Mouse (Mus musculus): Measurements from ENCODE around the gene Slc25a21. TPM values are rescaled to one million over a fixed set of nuclear protein-coding genes. Genes with fewer than 3 reads are reported as not detected.

Gene Slc25a21
- polyA plus RNA-seq, 1 experiment from 2014 or later = 40.5 TPM

DNA sequence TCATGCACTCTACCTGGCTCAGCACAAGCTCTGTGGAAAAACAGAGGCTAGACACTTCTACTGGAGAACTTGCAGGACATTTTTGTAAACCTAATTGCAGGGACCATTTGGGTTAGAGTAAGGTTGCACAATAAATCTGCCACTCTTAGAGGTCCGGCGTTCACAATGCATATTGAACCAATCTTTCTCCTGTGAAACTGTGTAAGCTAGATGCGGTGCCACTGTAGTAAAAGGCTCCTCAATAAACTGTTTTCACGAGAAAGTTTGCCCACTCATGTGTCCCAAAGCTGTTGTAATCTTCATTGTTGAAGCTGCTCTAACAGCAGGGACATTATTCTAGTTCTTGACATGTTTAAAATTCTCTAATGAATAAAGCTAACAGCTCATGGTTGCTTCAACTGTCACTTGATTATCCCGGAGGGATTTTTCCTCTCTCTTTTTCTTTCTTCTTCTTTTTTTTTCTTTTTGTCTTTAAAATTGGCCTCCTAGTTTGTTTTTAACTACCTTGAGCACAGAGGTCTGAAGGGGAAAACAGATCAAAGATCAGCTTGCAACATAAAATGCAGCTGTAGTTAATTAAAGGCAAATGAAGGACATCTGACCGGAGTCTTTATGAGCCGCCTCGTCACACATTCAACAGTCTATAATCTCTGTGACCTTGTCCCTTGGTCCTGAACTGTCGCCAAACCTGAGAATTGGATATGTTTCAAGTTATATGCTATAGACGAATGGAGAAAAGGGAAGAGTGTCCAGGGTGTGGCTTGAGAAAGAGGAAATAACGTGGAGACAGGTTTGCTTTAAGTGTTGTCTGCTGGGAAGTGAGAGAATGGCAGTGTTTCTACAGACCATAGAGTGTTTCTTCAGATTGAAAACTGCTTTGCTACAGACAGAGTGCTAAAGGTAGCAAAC, 245.3 kb downstream of the Slc25a21 start:
- 70% methylated on average over 11 of the region's 11 CpGs for WGBS
- DNase-seq (ENCODE audit: low spot score) = no peak
- Histone ChIP-seq H3K4me3 (ENCODE audit: low read depth, low read length) (no peak overlapping the region), H3K4me1 (replicated peaks; ENCODE audit: control insufficient read depth, insufficient read depth, low read length) (no peaks in the 10 kb centered on the region), H3K9me3 (ENCODE audit: control insufficient read depth, low read length) (no peaks in the 10 kb centered on the region), H3K4me2 (no peak overlapping the region), H3K36me3 (ENCODE audit: control insufficient read depth, insufficient read depth, low read length) (no peaks in the 10 kb centered on the region), H3K27me3 (replicated peaks; ENCODE audit: control insufficient read depth, insufficient read depth, low read length) (no peaks in the 10 kb centered on the region), H3K9ac (ENCODE audit: low read depth, low read length) (no peak overlapping the region), H3K27ac (ENCODE audit: low read depth, low read length) (no peak overlapping the region)
- ATAC-seq (replicated peaks; ENCODE audit: low FRiP score) = no peak

DNA sequence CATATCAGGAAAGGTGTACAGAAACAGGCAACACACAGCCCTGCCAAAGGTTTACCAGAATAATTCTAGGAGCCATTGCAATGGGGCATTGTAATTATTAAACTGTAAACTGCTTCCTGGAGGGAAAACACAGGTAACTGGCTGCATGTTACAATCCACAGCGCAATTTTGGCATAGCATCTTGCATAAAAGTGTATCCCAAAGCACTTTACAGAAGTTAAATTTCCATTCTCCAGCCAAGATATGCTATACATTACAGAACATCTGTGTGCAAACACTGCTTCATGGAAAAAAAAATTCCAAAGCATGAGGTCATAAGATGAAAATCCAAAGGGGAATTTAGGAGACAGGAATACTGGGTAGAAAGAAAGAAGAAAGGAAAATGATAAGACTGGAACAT, 253.0 kb downstream of the Slc25a21 start:
- no peak overlapping the region for H3K27ac ChIP-seq (ENCODE audit: low read depth, low read length)
- H3K4me1 ChIP-seq (replicated peaks; ENCODE audit: control insufficient read depth, insufficient read depth, low read length) = no peaks in the 10 kb centered on the region
- ATAC-seq (replicated peaks; ENCODE audit: low FRiP score) (no peak), DNase-seq (ENCODE audit: low spot score) (no peak)
- no peaks in the 10 kb centered on the region for H3K27me3 ChIP-seq (replicated peaks; ENCODE audit: control insufficient read depth, insufficient read depth, low read length)
- H3K4me2 ChIP-seq = no peak overlapping the region
- 78% methylated on average over 1 of the region's 1 CpGs for WGBS
- no peak overlapping the region for H3K9ac ChIP-seq (ENCODE audit: low read depth, low read length)
- H3K36me3 ChIP-seq (ENCODE audit: control insufficient read depth, insufficient read depth, low read length) = no peaks in the 10 kb centered on the region
- no peak overlapping the region for H3K4me3 ChIP-seq (ENCODE audit: low read depth, low read length)
- no peaks in the 10 kb centered on the region for H3K9me3 ChIP-seq (ENCODE audit: control insufficient read depth, low read length)

DNA sequence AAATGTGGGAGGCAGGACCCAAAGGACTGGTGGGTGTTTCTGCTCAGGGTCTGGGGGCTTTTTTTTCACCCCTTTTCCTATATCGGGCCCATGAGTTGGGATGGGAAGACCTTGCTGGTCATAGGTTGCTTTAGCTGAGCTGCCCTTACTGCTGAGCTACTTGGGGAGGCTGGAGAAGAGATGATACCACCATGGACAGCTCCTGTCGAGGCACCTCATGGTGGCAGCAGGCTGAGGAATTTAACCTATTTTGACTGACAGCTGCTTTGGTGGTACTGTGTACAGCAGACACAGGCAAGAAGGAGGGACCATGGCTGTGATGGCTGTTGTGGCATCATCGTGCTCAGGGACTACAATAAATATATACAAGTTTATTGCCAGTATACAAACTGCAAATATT, 256.4 kb downstream of the Slc25a21 start:
- Histone ChIP-seq H3K4me1 (replicated peaks; ENCODE audit: control insufficient read depth, insufficient read depth, low read length) (no peaks in the 10 kb centered on the region), H3K4me3 (ENCODE audit: low read depth, low read length) (no peak overlapping the region), H3K36me3 (ENCODE audit: control insufficient read depth, insufficient read depth, low read length) (no peaks in the 10 kb centered on the region), H3K27me3 (replicated peaks; ENCODE audit: control insufficient read depth, insufficient read depth, low read length) (no peaks in the 10 kb centered on the region), H3K27ac (ENCODE audit: low read depth, low read length) (no peak overlapping the region), H3K9me3 (ENCODE audit: control insufficient read depth, low read length) (no peaks in the 10 kb centered on the region), H3K4me2 (no peak overlapping the region), H3K9ac (ENCODE audit: low read depth, low read length) (no peak overlapping the region)
- DNase-seq (ENCODE audit: low spot score) (no peak), ATAC-seq (replicated peaks; ENCODE audit: low FRiP score) (no peak)
- 54% methylated on average over 3 of the region's 3 CpGs for WGBS

DNA sequence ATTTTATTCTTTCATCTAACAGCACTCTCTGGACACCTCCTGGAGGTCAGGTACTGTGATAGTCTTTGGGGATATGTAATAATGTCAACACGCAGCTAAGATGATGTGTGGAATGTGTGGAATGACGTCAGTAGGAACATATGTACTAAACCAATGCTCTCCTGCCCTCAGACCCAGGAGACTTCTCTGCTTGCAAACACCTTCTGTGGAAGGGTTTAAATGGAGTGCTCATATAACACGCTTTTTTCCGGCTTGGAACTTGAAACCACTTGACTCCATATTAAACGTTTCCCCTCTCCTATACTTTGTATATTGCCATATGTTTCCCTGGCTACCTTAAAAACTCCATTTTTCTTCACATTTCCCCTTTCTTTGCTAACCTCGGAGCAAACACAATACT, 279.1 kb downstream of the Slc25a21 start:
- H3K9me3 ChIP-seq (ENCODE audit: control insufficient read depth, low read length) = no peaks in the 10 kb centered on the region
- no peaks in the 10 kb centered on the region for H3K36me3 ChIP-seq (ENCODE audit: control insufficient read depth, insufficient read depth, low read length)
- 81% methylated on average over 6 of the region's 6 CpGs for WGBS
- no peak overlapping the region for H3K27ac ChIP-seq (ENCODE audit: low read depth, low read length)
- DNase-seq (ENCODE audit: low spot score) = no peak
- no peak for ATAC-seq (replicated peaks; ENCODE audit: low FRiP score)
- no peaks in the 10 kb centered on the region for H3K27me3 ChIP-seq (replicated peaks; ENCODE audit: control insufficient read depth, insufficient read depth, low read length)
- H3K4me1 ChIP-seq (replicated peaks; ENCODE audit: control insufficient read depth, insufficient read depth, low read length) = no peaks in the 10 kb centered on the region
- H3K4me2 ChIP-seq = no peak overlapping the region
- H3K4me3 ChIP-seq (ENCODE audit: low read depth, low read length) = no peak overlapping the region
- no peak overlapping the region for H3K9ac ChIP-seq (ENCODE audit: low read depth, low read length)

DNA sequence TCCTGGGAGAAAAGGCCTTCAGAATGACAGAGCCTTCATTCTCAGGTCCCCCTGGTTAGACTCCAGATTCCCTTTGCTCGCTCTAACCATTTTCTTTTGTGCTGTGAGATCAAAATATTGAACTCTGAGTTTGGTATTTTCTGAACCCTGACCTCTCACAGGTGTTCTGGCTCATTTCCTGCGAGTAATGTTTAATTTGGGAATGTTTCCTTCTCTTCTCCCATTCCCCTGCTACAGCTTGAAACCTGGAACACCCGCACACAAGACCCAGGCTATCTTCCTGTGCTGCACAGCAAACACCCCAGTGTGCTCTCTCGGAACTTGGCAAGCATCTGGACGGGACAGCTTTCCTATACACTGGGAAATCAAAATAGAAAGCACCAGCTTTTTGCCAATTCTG, 290.8 kb downstream of the Slc25a21 start:
- no peak overlapping the region for H3K9ac ChIP-seq (ENCODE audit: low read depth, low read length)
- ATAC-seq (replicated peaks; ENCODE audit: low FRiP score) (no peak), DNase-seq (ENCODE audit: low spot score) (no peak)
- H3K4me2 ChIP-seq = no peak overlapping the region
- H3K36me3 ChIP-seq (ENCODE audit: control insufficient read depth, insufficient read depth, low read length) = no peaks in the 10 kb centered on the region
- no peaks in the 10 kb centered on the region for H3K27me3 ChIP-seq (replicated peaks; ENCODE audit: control insufficient read depth, insufficient read depth, low read length)
- no peak overlapping the region for H3K27ac ChIP-seq (ENCODE audit: low read depth, low read length)
- H3K9me3 ChIP-seq (ENCODE audit: control insufficient read depth, low read length) = no peaks in the 10 kb centered on the region
- WGBS = 74% methylated on average over 5 of the region's 5 CpGs
- H3K4me1 ChIP-seq (replicated peaks; ENCODE audit: control insufficient read depth, insufficient read depth, low read length) = no peaks in the 10 kb centered on the region
- H3K4me3 ChIP-seq (ENCODE audit: low read depth, low read length) = no peak overlapping the region

DNA sequence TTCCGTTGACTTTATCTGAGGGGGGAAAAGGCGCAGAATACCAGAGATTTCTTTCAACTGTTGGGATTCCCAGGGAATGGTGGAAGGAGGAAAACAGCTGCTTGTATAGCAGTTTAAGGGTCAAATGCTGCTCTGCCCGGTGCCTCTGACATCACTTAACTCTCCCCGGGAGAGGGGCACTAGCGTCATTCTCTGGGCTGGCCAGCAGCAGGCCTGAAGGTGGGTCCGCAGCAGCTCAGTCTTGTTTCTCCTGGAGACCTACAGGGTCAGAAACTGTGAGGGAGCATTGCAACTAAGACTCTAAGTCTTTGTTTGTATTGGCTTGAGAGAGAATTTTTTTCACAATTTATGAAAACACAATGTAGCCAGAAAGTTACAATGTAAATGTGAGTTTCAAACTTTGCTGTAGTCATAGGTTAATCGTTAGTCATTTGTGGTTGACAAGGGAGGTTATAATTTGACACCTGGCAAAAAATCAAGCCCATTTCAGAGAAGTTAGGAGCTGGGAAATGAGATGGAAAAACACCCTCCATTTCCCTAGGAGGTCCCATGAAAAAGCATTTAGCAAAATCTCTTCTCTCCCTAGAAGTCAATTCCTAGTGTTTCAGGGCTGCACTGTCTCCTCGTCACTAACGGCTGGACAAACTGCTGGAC, 291.5 kb downstream of the Slc25a21 start:
- Histone ChIP-seq H3K4me1 (replicated peaks; ENCODE audit: control insufficient read depth, insufficient read depth, low read length) (no peaks in the 10 kb centered on the region), H3K9ac (ENCODE audit: low read depth, low read length) (no peak overlapping the region), H3K36me3 (ENCODE audit: control insufficient read depth, insufficient read depth, low read length) (no peaks in the 10 kb centered on the region), H3K9me3 (ENCODE audit: control insufficient read depth, low read length) (no peaks in the 10 kb centered on the region), H3K4me3 (ENCODE audit: low read depth, low read length) (no peak overlapping the region), H3K4me2 (no peak overlapping the region), H3K27me3 (replicated peaks; ENCODE audit: control insufficient read depth, insufficient read depth, low read length) (no peaks in the 10 kb centered on the region), H3K27ac (ENCODE audit: low read depth, low read length) (no peak overlapping the region)
- ATAC-seq (replicated peaks; ENCODE audit: low FRiP score) = no peak
- no peak for DNase-seq (ENCODE audit: low spot score)
- WGBS = 58% methylated on average over 9 of the region's 9 CpGs

DNA sequence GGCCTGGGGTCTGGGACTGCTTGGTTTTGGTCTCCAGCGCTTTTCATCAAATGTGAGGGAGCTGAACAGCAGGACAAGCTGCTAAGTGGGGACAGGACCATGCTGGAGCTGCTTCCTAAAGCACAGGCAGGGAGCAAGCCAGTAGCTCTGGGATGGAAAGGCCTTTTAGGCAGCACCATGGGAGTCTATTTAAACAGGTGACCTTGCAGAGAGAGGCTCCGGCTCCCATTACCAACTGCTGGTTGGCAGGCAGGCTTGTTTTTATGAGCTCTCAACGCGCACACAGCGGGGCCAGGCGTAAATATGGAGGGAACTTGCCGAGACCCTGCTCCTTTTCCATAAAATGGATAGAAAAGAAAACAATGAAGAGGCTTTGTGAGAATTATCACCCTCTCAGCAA, 292.1 kb downstream of the Slc25a21 start:
- Histone ChIP-seq H3K4me1 (replicated peaks; ENCODE audit: control insufficient read depth, insufficient read depth, low read length) (no peaks in the 10 kb centered on the region), H3K4me2 (no peak overlapping the region), H3K36me3 (ENCODE audit: control insufficient read depth, insufficient read depth, low read length) (no peaks in the 10 kb centered on the region), H3K9ac (ENCODE audit: low read depth, low read length) (no peak overlapping the region), H3K27ac (ENCODE audit: low read depth, low read length) (no peak overlapping the region), H3K27me3 (replicated peaks; ENCODE audit: control insufficient read depth, insufficient read depth, low read length) (no peaks in the 10 kb centered on the region), H3K4me3 (ENCODE audit: low read depth, low read length) (no peak overlapping the region), H3K9me3 (ENCODE audit: control insufficient read depth, low read length) (no peaks in the 10 kb centered on the region)
- no peak for ATAC-seq (replicated peaks; ENCODE audit: low FRiP score)
- DNase-seq (ENCODE audit: low spot score) = no peak
- WGBS = 59% methylated on average over 7 of the region's 7 CpGs

DNA sequence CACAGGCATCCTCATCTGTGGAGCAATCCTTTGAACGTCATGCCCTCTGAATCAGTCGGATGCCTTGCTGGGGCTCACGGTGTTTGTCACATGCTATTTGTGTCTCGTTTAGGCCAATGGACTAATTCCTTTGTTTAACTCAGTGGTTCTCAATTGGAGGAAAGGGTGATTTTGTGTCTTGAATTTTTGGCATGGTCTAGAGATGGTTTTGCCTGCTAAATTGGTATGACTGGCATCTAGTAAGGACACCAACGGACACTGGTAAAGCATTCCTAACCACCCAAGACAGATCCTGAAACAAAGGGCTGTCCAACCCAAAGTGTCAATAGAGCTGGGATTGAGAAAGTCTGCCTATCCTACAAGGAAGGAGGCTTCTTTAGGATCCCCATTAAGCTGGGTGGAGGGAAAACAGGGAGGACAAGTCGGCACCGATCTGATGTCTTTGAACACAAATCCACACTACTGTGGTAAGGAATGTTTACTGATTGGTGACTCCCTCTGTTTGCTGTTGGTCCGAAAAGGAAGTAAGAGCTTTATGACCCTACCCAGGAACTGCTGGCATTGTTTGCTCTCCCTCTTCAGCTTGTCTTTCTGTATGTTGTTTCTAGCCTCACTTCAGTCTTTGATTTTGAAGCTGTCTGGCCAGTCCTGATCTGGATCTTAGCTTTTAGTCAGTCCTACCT, 294.4 kb downstream of the Slc25a21 start:
- ATAC-seq (replicated peaks; ENCODE audit: low FRiP score) (no peak), DNase-seq (ENCODE audit: low spot score) (no peak)
- Histone ChIP-seq H3K9ac (ENCODE audit: low read depth, low read length) (no peak overlapping the region), H3K27me3 (replicated peaks; ENCODE audit: control insufficient read depth, insufficient read depth, low read length) (no peaks in the 10 kb centered on the region), H3K4me3 (ENCODE audit: low read depth, low read length) (no peak overlapping the region), H3K36me3 (ENCODE audit: control insufficient read depth, insufficient read depth, low read length) (no peaks in the 10 kb centered on the region), H3K4me1 (replicated peaks; ENCODE audit: control insufficient read depth, insufficient read depth, low read length) (no peaks in the 10 kb centered on the region), H3K9me3 (ENCODE audit: control insufficient read depth, low read length) (no peaks in the 10 kb centered on the region), H3K4me2 (no peak overlapping the region), H3K27ac (ENCODE audit: low read depth, low read length) (no peak overlapping the region)
- 80% methylated on average over 8 of the region's 8 CpGs for WGBS

Data from liver, embryonic 11.5 days (tissue).